Mouse (Mus musculus): ENCODE measurements at regions not wholly inside any gene's neighbourhood (a gene's known extent, or its start where the extent isn't known, plus 50 kb on each side); places are given as distances from the start of the nearest gene placed in this dataset.

DNA sequence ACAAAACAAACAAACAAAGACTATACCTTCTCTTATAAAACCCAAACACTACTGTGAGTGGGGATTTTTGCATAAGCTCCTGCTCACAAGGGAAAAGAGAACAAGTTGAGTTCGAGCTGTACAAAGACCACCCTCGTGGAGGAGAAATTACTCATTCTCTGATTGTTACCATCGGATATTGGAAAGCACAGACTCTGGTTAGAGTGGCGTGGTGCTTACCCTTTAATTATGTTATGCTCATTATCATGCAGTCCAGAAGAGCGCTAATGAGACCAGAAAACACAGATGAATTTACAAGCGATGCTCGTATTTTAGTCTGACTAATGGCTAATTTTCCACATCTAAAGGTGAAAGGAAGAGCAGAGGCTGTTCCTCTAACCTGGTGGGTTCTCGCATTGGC lies 721.7 kb upstream of the Cited2 start:
- no peak for DNase-seq (ENCODE audit: low spot score)

DNA sequence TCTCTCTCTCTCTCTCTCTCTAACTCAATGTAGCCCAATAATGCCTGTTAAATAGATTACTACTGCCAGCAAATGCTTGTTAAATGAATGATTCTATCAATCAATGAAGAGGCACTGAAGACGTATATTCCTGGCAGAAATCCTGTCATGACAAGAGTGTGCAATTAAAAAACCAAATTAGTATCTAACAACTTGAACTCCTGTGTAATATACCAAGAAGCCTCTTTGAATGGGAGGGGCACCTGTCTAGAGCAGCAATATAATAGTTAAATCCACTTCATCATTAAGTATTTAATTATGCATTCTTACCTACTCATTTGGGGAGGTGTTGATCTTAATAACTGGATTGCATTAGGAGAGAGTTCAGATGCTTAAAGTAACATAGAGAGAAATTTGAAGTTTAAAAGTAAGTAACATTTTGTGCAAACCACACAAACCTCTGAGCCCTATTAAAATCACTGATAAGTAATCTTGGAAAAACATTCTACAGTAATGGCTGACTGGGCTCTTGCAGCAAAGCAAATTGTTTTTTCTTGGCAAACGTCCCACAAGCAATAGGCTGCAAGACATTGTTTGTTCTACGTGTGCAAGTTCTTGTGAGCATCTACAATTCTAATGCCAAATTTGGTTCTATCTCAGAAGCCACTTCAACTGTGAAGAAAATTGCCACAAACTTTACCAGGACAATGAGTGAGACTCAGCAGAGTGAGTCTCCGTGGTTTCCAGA lies 719.7 kb upstream of the Cited2 start:
- DNase-seq (ENCODE audit: low spot score) = no peak

DNA sequence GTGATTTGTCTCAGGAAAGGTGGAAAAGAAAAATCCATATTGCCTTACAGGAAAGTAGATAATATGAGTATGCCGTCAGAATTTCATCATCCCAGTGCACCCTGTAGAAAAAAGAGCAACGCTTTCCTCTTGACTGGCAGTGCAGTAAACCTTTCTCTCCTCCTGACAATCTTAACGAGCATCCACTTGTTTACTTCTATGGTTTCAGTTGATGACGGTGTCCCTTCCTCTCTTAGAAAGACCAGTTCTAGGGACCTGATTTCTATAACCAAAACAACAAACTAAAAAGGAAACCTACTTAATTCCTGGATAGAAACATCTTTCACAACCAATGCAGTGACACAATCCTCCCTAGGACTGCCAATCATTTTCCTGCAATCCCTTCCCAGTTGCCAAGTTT lies 714.3 kb upstream of the Cited2 start:
- DNase-seq (ENCODE audit: low spot score) = no peak

DNA sequence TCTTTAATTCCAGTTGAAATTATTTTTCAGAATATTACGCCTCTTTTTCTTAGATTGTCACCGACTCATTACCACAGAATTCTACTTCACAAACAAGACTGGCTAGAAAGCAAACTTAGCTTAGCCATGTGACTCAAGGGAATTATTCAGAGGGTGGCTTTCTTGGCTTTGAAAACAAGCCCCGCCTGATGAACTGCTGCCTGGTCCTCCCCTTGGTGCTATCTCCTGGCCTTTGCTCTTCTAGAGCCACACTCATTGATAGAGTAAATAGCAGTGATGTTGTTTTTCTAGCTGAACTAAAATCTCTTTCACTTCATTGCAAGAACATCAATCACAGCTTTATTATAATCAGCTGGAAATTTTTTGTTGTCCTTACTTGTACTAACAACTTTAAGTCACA lies 713.0 kb upstream of the Cited2 start:
- DNase-seq (ENCODE audit: low spot score) = no peak

DNA sequence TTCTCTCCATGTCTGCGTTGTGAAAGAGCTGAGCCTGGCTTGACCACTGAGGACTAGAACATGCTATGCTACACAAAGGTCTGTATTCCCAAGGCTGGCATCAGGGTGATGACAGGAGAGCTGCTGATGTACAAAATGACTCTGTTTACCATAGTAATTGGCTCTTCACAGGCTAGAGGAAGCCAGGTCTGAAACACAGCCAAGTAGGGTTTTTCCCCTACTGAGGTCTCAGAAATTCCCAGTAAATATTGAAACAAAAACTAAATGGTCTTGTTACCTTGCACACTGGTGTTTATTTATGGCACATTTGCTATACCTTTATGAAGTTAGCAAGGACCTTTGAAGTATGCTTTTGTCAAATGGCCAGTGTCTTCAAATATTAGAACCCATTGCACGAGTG lies 711.1 kb upstream of the Cited2 start:
- DNase-seq (ENCODE audit: low spot score) = no peak

DNA sequence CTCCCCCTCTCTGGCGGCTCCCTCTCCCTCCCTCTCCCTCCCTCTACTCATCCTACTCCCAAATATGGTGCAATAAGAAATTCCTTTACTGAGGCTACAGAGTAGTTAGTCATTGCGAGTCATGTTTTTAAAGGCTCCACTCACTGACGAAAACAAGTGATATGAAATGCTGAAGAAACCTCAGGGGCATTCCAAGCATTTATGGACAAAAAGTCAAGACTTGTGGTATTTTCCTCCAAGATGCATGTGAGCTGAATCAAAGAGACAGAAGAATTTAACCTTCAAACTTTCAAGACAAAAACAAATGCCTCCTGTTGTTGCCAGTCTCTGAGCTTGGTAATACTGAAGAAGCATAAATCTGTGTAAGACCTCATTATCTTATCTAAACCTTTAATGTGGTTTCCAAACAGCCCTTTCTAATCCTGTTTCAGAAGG lies 710.5 kb upstream of the Cited2 start:
- DNase-seq (ENCODE audit: low spot score) = no peak

DNA sequence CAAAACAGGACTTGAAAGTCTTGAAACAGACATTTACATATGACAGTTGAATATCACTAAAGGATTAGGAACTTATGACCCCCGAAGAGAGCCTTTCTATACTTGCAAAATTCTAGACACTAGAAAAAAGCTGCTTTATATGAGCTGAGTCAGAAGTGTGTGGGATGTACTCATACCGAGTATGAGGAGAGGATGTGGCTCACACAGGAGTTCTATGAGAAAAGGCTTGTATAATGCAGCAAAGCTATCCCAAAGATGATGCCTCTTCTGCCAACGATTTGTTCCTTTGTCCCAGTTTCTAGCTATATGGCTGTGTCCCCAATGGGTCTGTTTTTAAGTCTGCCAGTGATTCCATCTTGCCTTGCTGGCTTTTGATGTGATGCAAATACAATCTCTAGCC lies 708.2 kb upstream of the Cited2 start:
- DNase-seq (ENCODE audit: low spot score) = no peak

DNA sequence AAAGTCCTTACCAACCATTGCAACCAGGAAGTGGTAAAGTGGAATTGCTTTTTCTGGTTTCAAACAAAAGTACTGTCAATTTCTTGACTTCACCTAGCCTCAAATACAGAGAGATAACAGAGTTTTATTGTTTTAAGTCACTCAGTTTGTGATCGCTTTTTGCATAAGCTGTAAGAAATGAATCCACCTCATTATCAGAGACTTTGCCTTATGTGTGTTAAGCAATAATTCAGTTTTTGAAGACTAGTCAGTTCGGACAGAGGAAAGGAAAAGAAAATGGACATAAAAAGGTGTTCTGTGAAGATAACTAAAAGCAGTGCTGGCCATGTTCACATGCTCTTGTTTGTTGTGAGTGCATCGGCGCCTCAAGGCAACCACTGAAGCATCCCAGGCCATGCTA lies 706.2 kb upstream of the Cited2 start:
- no peak for DNase-seq (ENCODE audit: low spot score)

DNA sequence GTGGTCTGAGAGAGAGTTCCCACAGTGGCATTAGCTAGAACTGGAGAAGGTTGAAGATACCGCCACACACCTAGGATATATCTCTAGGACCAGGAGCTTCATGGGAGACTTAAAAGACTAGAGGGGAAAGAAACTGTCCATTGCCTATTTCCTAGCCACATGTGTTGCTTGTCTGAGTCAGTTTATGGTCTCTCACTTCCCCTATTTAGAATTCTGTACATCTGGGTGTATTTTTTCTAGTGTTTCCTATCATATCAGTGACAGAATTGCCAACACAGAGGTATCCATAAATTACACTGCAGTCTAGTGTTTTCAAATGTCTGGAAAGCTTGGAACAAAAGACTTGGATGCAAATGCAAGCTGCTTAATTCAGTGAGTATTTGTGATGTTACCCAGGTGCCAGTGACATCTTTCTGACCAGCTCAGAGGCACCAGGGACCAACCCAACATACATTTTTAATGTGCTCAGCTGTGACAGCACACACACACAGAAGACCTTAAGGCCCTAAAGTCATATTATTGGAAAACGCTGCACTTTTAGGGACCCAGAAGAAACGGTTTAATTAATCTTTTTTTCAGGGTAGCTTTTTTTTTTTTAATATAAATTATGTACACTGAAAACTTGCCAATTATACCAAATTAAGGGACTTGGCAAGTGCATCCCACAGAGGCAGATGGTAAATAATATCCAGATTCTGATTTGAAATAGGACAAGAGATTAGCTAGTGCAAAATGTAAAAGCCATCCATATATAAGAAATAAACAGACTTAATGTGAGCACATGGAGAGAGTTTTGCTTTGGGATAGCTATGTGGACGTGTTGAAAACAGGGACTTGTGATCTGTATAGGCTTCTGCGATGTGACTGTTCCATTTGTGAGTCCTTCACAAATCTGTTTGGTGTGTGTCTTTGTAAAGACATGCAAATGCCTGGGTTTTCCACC lies 700.5 kb upstream of the Cited2 start:
- no peak for DNase-seq (ENCODE audit: low spot score)

DNA sequence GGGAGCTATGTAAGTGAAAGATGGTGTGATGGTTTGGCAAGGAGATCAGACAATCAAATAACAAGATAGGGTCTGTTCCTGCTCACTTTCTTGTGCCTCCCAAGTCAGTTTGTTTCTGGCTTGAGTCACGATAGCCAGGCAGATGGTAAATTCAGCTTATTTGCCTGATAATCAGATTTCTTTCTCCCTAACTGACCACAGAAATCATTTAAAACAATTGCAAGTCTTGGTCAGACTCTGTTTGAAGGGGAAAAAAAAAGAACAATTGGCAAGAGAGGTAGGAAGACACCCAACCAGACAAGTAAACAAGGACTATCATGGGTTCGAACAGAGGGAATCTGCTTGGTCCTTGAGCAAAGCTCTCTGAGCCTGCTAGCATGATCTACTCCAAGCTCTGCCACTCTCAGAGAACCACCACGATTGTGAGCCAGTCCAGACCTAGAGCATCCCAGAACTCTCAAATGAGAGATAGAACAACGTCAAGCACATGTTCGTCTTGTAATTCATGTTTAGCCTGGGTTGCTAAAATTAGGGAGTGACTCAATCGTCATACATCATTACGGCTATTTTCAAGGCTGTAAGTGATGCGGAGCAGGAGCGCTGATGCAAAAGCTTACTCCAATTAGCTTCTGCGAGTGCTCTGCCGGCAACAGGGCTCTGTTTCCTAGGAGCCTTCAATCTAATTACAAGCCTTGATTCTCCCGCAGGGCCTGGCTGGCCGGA lies 699.3 kb upstream of the Cited2 start:
- DNase-seq (ENCODE audit: low spot score) = no peak

DNA sequence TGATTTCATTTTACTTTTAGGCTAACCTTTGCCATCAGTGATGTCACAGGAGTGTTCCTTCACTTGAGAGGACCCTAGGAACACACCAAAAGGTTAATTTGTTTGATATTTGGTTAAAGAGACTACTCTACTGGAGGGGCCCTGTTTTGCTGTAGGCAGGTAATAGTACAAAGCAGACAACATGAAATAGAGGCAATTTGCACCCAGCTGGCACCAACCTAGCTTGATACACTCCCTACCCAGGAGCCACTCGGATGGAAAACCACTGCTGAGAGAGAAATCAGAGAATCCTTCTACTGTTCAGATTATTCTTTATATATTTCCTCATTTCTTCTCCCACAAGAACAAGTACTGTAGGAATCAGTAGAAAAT lies 698.7 kb upstream of the Cited2 start:
- no peak for DNase-seq (ENCODE audit: low spot score)

DNA sequence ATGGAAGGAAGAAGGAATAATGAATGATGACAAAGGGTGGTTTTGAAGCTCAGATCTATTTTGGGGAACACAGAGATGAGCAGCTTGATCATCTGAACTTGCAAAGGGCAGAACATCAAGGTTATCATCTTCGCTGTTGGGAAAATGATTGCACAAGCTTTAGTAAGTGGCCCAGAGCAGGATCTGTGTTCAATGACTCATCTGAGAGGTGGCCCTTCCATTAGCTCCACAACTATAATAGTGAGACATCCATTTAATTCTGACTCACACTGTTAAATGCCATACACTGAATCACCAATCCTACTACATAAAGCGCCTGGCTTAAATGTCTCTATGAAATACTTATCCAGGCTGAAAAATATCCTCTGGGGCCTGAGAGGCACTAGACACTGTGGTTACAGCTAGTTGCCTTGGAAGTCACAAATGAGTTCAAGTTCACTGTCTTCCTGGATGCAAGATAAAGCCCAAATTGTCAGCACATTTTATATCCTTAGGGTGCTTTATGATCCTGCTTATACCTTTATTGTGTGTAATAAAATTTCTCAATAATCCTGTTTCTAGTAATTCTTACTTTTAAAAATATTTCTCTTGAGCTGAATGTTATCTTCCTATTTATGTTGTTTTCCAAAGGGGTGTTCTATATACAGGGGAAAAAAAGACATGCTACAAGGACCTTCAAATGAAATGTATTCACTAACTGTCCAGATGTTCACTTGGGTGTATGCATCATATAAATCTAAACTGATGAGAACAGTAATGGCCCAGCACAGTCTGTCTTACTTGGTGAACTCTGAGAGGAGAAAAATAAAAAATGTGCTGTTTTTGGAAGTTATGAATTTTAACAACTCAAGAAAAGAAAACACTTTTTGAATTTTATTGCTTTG lies 687.9 kb upstream of the Cited2 start:
- DNase-seq (ENCODE audit: low spot score) = no peak

DNA sequence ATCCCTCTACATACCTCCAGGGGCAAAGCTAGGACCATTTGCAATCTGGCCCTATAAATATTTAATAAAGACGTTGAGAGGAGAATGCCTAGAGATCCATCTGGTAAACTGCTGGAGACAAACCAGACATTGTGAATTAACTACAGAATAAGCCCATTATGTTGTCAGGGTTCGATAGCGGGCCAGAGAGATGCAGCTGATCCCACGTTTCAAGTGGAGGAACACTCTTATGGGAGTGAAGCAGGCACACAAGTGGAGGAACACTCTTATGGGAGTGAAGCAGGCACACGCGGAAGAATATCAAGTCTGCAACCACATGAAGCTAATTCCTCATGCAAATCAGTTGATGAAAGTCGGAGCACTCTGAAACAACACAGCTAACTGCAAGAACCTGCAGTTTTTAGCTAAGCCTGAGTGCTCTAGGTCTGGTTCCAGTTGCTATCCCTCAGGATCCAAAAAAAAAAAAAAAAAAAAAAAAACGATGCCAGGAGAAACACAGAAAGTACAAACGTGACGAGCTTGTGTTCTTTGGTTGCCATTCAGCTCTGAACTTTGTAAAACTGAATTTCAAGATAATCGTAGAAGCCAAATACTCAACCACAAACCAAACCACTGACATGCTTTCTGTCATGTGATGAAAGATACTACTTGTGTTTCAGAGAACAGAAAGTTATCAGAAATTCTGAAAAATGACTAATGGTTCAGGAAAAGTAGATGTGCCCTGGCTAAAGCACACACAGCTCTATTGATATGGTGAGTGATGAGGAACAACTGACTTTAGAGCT lies 684.6 kb upstream of the Cited2 start:
- no peak for DNase-seq (ENCODE audit: low spot score)

DNA sequence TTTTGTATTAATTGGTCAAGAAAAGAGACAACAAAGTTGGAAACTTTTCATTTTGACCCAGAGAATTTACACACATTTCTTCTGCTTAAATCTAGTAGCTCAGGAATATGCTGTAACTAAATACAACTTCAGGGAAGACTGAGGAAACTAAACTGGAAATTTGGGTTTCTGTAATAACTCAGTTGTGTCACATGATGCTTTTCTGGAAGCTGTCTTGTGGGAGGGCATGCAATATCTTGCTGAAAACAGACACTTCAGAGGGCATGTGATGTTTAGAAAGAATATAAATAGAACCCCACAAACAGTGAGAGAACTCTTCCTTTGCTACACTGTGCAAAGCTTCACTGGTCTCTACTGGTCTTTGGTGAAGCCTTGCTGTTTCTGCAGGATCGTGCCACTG lies 680.9 kb upstream of the Cited2 start:
- DNase-seq (ENCODE audit: low spot score) = no peak

DNA sequence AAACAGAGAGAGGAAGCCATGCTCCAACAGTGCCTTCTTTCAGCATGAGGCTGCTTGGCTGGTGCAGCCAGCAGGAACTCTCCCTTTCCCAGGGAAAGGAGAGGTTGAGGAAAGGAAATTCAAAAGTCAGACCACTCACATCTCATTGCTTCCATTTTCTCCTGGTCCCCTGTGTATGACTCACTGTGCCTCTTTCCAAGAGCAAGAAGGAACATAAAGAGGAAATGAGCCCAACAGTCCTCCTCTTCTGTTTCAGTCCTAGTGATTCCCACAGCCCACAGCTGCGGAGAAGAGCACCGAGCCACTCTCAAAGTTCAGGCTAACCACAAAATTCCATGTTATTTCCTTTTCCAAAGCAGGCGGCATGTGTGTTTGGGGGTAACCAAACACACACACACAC lies 680.0 kb upstream of the Cited2 start:
- no peak for DNase-seq (ENCODE audit: low spot score)

DNA sequence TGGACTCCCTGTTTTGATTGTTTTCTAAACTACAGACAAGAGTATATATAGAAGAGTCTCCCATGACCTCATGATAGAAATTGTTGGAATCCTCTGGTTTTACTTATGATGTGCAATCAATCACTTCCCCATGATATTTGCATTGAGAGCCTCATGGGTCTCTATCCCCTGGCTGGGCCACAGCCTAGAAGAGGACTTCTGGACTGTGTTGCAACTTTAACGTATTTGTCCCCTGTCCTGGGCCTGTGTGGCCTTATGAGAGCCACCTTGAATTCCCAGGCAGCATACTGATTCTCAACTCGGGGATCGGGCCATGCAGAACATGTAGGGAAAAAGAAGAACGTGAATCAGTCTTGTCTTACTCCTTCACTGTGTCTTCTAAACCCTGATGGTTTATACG lies 676.3 kb upstream of the Cited2 start:
- DNase-seq (ENCODE audit: low spot score) = no peak

DNA sequence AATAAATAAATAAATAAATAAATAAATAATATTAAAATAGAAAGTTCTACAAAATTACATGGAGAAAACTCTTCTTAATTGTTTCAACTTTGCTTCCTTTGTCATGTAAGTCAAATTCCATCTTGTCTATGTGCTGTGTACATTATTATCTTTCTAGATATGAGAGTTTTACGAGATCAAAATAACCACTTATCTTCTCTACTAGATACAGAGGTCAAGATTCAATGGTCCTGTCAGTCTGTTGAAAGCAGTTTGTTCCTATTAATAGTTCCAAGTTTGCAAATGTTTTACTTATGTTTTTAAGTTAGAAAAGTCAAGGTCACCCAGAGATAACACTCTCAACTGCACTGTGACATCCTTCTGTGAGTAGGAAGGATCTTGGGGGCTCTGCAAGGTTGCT lies 650.1 kb upstream of the Cited2 start:
- DNase-seq (ENCODE audit: low spot score) = no peak

DNA sequence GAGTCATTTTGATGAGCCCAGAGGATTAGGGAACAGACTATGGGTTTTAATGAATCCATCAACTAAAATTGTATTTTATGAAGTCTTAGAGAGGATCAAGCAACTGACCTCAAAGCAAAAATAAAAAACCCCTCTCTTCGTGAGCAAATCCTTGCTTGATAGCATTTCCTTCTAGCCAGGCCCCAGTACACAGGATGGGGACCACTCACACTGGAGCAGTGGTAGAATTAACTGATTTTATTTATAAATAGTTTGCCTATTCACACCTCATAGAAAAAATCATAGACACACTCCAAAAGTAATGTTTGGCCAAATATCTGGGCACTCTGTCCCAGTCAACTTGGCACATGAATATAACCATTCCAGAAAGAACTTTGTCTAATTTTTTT lies 649.0 kb upstream of the Cited2 start:
- DNase-seq (ENCODE audit: low spot score) = no peak

DNA sequence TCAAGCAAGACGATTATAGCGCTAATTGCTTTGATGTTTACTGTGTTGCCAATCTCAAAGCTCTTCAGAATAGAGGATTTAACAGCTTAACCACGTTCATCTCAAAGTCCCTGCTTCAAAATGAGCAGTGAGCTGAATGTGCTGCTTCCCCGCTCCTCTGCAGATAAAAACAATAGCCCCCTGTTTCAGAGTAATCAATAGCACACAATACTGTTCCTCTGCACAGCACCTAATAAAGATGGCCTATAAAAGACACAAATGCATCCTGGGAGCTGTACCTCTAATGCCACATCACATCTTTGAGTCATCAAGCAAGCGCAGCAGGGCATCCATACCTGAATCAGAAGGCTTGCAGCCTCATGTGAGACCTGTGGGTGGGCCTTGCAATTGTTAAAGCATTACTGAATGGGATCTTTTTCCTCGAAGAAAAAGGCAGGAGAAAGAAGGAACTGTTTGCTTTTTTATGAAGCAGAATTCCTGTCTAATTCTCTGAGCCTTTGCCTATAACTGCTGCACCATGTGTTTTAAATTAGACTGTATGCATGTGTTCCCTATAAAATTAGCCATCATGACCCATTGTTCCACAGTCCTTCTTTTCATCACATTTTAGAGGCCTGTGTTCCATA lies 648.5 kb upstream of the Cited2 start:
- no peak for DNase-seq (ENCODE audit: low spot score)

DNA sequence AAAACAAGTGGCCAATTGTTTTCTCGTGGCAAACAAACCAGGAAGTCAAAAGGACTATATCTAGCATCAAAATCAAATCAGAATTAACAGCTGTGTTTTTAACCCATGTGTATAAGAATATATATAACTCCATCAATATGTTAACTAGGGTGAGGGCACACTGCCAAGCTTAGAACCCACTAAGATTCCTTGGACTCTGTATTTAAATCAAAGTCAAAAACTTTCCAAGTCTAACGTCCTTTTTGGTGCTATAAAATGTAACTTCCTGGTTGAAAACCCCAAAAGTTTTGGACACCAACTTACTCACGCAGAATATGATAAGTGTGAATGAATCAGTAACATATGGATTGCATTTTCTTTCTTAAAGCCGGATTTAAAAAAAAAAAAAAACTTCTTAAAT lies 647.9 kb upstream of the Cited2 start:
- DNase-seq (ENCODE audit: low spot score) = no peak

DNA sequence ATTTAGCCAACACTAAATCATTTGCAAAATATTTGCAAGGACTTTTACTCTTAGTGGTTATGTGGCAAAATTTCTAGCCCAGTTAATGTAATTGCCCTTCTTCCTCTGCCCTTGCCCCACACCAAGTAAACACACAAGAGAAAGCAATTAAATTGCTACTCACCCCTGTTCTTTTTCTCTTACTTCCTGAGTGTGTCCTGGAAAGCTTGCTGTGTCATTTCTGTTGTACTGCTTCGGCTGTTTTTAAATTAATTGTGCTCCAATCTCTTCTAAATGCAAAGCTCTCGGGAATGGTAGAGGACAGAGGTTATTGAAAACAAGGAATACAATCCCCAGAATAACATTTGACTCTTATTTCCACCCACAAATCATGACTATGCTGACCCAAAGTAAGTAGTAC lies 647.4 kb upstream of the Cited2 start:
- no peak for DNase-seq (ENCODE audit: low spot score)

Measured in testis, postnatal 10 days (tissue).